In genomic region chr10:59907080-59907609, GRCm38 (mm10) we compare ENCODE assay signal across 8 mouse cellular contexts. TPM values are rescaled to one million over a fixed set of nuclear protein-coding genes. Genes with fewer than 3 reads are reported as not detected.
DNase-seq lines count a peak whose midpoint lies in the region; ATAC-seq and TF ChIP-seq lines count a peak whose summit lies in the region.

No protein-coding gene starts in this region.

- TF ChIP-seq CTCF in bone marrow, adult 2 months (IDR thresholded peaks at IDR 0.05; ENCODE audit: control insufficient read depth, insufficient read depth, low read length): no peak

- no peaks in the 10 kb centered on the region for H3K36me3 ChIP-seq in heart, embryonic 15.5 days
- no peaks in the 10 kb centered on the region for H3K36me3 ChIP-seq in liver, embryonic 12.5 days

- no peak overlapping the region for H3K4me2 ChIP-seq in heart, embryonic 15.5 days
- H3K4me2 ChIP-seq in liver, embryonic 12.5 days: 0 out of 2 replicates have a peak overlapping the region, but pooled peaks have one; percentile 22

- no peak for DNase-seq in heart, postnatal 36 days
- DNase-seq in B cell, adult 2 months: peak; percentile 39 to 46
- no peak for DNase-seq in embryo, embryonic 11 days
- DNase-seq in left cerebral cortex, adult 8-10 months (ENCODE audit: low spot score in 2 of 2): no peak
- no peak for DNase-seq in embryo, embryonic 9.5 days (ENCODE audit: extremely low spot score)

- H3K4me1 ChIP-seq in heart, embryonic 15.5 days (replicated peaks): peaks cover 62% of the 10 kb centered on the region
- H3K4me1 ChIP-seq in bone marrow, adult 2 months (ENCODE audit: control insufficient read depth, insufficient read depth, low read length): peaks cover 13% of the 10 kb centered on the region
- peaks cover 54% of the 10 kb centered on the region for H3K4me1 ChIP-seq in liver, embryonic 12.5 days

- ATAC-seq in heart, embryonic 15.5 days (replicated peaks; ENCODE audit: insufficient number of reproducible peaks, insufficient read depth, low FRiP score, low read depth): no peak
- ATAC-seq in liver, embryonic 12.5 days: no peak

- no peaks in the 10 kb centered on the region for H3K9me3 ChIP-seq in heart, embryonic 15.5 days (replicated peaks)
- no peaks in the 10 kb centered on the region for H3K9me3 ChIP-seq in liver, embryonic 12.5 days (replicated peaks)

- WGBS in heart, embryonic 15.5 days: 63% methylated on average over 3 of the region's 3 CpGs
- 42% methylated on average over 3 of the region's 3 CpGs for WGBS in bone marrow, adult 2 months
- WGBS in liver, embryonic 12.5 days (ENCODE audit: insufficient replicate concordance): 67% methylated on average over 3 of the region's 3 CpGs

- peak overlapping the region; percentile 94 for H3K27ac ChIP-seq in heart, embryonic 15.5 days
- H3K27ac ChIP-seq in bone marrow, adult 2 months (ENCODE audit: control insufficient read depth, insufficient read depth, low read depth, low read length, poor library complexity): peak overlapping the region; percentile 83
- peak overlapping the region; percentile 58; the same call in 1 of the 2 replicates for H3K27ac ChIP-seq in liver, embryonic 12.5 days

- intact Hi-C loops in heart, postnatal 36 days (cut with DNase I): no loop called here

- H3K27me3 ChIP-seq in heart, embryonic 15.5 days: no peaks in the 10 kb centered on the region
- H3K27me3 ChIP-seq in liver, embryonic 12.5 days (replicated peaks): peaks cover 44% of the 10 kb centered on the region

- H3K9ac ChIP-seq in heart, embryonic 15.5 days: 0 out of 2 replicates have a peak overlapping the region, but pooled peaks have one; percentile 7
- H3K9ac ChIP-seq in liver, embryonic 12.5 days: no peak overlapping the region

- no peak for TF ChIP-seq POLR2A in bone marrow, adult 2 months (IDR thresholded peaks at IDR 0.05; ENCODE audit: borderline replicate concordance, control insufficient read depth, low read depth, low read length)

- H3K4me3 ChIP-seq in heart, embryonic 15.5 days: no peak overlapping the region
- H3K4me3 ChIP-seq in bone marrow, adult 2 months (replicated peaks; ENCODE audit: control insufficient read depth, low read depth, low read length): no peak overlapping the region
- no peak overlapping the region for H3K4me3 ChIP-seq in liver, embryonic 12.5 days

RNA-seq across cellular contexts. Expression of gene Dnajb12, which starts 27.8 kb away (rescaled TPM):
- 17.8 and 23.3 TPM in 2 replicates for polyA plus RNA-seq in heart, embryonic 15.5 days (2015; fragmentation: Nextera tagmentation; extraction: Ambion mirVana)
- total RNA-seq in heart, postnatal 36 days (2021): 10 to 100 TPM; 39.8 to 43.5 TPM
- polyA plus RNA-seq in bone marrow, adult 2 months (2011; ENCODE audit: insufficient read depth, insufficient read length, low replicate concordance, missing spikeins): 15.4 and 20.5 TPM in 2 replicates
- 18.0 and 18.7 TPM in 2 replicates for polyA plus RNA-seq in liver, embryonic 12.5 days (2016; fragmentation: Nextera tagmentation; extraction: Ambion mirVana)
- total RNA-seq in left cerebral cortex, adult 8-10 months (2022): 10 to 100 TPM; 50.8 to 56.3 (median 54.1) TPM

RNA-seq across cellular contexts. Expression of gene Ddit4, which starts 44.5 kb away (rescaled TPM):
- 22.7 and 33.4 TPM in 2 replicates for polyA plus RNA-seq in heart, embryonic 15.5 days (2015; fragmentation: Nextera tagmentation; extraction: Ambion mirVana)
- 10 to 100 TPM; 37.1 to 64.2 TPM for total RNA-seq in heart, postnatal 36 days (2021)
- 19.2 and 34.2 TPM in 2 replicates for polyA plus RNA-seq in bone marrow, adult 2 months (2011; ENCODE audit: insufficient read depth, insufficient read length, low replicate concordance, missing spikeins)
- polyA plus RNA-seq in liver, embryonic 12.5 days (2016; fragmentation: Nextera tagmentation; extraction: Ambion mirVana): 5.4 and 6.9 TPM in 2 replicates
- 10 to 100 TPM; 35.6 to 58.9 (median 44.0) TPM for total RNA-seq in left cerebral cortex, adult 8-10 months (2022)

Comparison
In these comparisons a context has a peak if more than half of its experiments do, and no peak if none do; other contexts are left out.
1. DNase-seq: peak in B cell, adult 2 months (2 of 2); none in heart, postnatal 36 days (0 of 2), embryo, embryonic 11 days (single experiment), left cerebral cortex, adult 8-10 months (0 of 2) and embryo, embryonic 9.5 days (single experiment).
2. Peak in every context shown above with its lines, with median percentiles within 50 percentile points of each other: H3K27ac ChIP-seq.